Mouse (Mus musculus) skeletal muscle tissue, adult 2 months (tissue): ENCODE results near the gene Trmo.
A peak's percentile ranks its signal among the peaks of the same experiment; 100 is the strongest.

Source experiments
- DNase-seq: peaks from one replicate; pipeline ENCODE4 v3.0.0-alpha.2; 2012; ENCODE audit warnings: low read depth, low spot score

Gene Trmo

DNA sequence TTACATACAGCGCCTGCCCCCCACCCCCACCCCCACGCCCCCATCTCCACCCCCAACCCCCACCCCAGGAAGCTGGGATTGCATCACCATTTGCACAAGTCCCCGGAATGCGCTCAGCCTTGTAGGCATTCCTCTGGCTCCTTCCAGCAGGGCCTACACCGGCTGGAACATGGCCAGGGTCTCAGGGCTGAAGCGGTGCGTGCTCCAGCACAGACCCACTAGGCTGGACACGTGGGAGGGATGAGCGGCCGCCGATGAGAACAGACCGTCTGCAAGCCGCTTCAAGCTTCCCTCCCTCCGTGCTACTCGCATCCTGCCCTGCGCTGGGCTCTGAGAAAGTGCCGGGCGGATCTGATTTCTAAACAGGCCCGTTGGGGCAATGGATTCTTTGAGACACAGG, 18.2 kb downstream of the Trmo start:
- DNase-seq: no peak

DNA sequence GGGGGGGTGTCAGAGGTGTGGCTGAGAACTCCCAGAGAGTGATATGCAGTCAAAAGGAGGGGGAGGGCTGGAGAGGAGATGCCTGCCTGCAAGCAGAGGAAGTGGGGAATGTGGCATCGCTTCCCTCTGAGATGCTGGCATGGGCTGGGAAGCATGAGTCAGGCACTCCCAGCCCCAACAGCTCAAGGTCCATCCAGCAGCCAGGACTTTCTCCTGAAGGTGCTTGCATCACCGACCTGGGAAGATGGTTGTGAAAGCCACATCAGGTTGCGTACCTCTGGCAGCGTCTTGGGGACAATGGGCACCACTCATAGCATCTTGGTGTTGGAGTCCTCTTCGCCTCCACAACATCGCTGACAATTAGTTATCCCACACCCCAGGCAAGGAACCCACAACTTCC, 18.8 kb downstream of the Trmo start:
- no peak for DNase-seq

DNA sequence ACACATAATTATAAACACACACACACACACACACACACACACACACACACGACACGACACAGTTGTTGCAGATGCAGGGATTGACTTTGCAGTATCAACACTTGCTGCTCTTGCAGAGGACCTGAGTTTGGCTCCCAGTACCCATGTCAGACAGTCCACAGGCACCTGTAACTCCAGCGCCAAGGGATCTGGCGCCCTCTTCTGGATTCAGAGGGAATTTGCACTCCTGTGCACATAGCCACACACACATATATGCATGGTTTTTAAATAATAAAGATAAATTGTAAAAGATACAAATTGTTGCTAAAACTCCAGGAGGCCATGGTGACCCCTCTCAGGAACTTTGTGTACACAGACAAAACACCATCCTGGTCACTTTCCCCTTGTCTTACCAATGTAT, 20.2 kb downstream of the Trmo start:
- no peak for DNase-seq

DNA sequence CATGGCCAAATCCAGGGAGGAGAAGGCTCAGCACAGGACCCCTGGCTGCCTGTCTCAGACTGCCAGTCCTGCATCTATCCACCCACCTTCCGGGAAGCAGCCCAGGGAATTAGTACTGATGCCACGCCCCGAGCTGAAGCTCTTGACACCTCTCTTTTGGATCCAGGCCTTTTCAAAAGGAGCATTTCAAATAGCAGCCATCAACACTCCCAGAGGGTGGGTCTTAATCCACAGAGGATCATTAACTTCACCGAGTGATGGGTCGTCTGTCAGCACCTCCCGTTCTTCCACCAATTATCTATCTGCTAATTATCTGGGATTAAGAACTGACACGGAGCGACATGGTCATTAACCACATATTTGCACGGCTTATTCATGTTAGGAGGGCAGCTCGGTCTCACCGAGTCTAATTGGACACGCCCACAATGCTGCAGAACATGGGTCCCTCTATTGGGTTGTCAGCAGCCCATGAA, 21.7 kb downstream of the Trmo start:
- no peak for DNase-seq

DNA sequence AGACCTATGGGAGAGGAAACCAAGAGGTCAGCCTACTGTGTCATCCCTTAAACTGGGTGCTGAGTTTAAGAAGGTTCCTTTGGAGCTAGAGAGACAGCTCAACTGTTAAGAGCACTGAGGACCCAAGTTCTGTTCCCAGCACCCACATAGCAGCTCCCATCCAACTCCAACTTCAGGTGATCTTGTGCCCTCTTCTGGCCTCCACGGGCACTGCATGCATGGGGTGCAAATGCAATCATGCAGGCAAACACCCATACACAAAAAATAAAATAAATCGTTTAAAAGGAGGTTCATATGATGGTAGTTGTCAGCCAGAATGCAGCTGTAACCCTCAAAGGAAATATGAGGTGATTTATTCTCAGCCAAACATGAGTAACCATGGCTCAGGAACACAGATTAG, 24.9 kb downstream of the Trmo start:
- DNase-seq: no peak

DNA sequence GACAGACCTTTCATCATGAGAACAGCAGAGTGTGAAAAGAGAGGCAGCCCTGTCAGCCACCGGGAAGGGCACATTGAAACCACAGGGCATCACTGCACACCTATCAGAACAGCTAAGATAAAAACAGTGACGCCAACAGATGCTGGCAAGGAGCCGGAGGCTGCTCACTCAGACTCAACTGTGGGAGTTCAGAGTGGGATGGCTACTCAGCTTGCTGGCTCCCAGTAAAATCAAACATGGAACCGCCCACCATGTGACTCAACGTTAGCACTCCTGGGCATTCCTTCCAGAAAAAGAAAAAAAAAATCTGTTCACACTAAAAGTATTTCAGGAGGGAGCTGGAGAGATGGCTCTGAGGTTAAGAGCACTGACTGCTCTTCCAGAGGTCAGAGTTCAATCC, 28.0 kb downstream of the Trmo start:
- DNase-seq: no peak

DNA sequence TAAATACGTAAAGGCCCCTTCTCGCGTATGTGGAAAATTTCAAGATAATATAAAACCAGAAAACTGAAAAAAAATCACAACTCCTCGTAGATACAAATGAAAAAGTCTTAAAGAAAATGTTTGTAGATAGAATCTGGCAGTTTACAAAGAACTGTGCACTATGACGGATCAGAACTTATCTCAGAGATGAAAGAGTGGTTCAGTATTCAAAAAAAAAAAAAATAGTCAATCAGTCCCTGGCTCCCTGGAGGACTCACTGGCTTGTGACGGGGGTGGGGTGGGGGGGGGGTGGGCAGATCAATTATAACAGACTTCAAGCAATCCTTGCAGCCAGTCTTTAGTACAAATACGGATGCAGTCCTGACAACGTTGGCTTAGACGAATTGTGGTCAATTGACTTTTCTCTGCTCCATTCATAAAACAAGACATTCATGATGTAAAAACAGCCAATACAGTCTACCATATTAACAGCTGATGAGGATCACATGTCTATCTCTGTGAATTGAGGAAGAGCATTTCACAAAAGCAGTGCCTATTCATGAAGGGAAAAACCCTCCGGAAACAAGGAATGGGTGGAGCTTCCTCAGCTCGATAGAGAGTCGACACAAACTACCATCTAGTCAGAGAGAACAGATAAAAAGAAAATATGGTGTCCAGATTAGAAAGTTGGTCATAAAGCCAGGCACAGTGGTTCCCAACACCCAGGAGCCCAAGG, 29.5 kb downstream of the Trmo start:
- no peak for DNase-seq

DNA sequence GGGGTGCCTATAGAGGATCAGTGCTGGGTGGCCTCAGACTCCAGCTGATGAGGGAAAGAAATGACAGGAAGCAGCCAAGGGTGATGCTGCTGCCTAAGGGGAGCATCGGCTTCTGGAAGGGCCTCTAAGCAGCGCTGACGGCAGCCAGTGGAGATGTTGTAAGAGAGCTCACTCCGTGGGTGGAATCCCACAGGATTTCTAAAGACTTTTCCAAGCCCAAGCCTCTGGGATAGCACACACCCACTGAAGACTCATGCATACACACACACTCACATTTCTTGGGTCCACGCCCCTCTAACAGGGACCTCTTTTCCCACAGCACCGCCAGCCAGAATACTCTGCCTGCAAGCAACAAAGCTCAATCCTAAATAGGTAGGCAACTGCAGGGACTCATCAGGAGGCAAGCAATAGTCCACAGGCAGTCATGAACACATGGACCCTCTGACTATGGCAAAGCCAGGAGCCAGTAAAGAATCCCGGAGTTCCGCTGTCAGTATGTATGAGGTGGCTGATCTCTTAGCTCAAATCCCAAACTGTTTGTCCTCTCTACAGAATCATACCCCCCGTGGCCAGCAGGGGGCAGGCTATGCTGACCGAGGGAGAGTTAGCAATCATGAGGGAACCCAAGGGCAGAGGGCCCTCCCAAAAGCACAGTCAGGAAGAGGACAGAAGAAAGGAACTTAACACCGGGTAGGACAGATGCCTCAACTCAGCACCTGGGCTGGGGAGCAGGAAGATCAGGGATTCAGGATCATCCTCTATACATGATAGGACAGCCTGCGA, 32.7 kb downstream of the Trmo start:
- peak; percentile 46 for DNase-seq

DNA sequence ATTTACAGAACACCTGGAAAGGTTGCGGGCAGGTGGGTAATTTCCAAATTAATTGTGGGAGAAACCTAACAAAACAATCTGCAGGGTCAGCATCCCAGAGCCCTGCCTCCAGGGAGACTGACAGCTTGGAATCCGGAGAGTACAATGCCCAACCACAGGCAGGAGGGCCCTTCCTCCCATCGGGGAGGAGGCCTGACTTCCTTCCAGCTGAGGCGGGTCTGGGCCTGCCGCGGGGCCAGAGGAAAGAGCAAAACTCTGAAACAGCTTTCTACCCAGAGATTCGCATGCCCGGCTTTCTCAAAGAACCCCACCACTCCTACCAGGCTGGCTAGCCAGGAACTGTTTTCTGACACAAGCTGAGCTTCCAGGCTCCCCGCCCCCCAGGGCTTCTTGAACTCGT, 36.2 kb downstream of the Trmo start:
- no peak for DNase-seq

DNA sequence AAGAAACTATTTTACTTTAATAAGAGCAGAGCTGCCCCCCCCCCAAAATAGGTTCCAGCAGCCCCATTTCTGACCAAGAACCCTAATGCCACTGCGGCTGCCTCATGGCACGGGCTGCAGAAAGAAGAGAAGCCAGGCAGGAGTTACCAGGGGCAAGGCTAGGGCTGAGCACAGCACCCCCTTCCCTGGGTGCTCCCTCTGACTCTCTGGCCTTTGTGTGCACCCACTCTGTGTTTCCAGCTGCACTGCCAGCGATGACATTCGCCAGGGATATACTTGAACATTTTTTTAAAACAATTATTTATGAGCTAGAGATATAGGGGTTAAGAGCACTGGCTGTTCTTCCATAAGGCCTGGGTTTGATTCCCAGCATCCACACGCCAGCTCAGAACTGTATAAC, 39.7 kb downstream of the Trmo start:
- DNase-seq: no peak

DNA sequence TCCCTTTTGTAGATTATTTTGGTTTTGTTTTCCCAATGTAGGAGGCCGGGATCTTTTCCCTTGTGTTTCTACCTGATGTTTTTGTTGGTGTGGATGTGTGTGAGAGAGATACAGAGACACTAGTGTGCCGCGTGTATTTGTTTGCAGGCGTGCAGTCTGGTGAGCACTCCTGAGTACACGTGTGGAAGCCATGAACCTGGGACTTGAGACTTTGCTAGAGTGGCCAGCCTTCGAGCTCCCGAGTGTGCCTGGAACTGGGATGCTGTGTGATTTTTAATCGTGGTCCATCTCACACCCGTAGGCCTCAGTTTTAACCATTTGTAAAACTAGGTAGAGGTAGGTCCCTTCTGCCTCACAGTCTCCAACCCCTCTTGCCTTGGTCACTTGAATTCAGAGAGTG, 40.3 kb downstream of the Trmo start:
- no peak for DNase-seq

DNA sequence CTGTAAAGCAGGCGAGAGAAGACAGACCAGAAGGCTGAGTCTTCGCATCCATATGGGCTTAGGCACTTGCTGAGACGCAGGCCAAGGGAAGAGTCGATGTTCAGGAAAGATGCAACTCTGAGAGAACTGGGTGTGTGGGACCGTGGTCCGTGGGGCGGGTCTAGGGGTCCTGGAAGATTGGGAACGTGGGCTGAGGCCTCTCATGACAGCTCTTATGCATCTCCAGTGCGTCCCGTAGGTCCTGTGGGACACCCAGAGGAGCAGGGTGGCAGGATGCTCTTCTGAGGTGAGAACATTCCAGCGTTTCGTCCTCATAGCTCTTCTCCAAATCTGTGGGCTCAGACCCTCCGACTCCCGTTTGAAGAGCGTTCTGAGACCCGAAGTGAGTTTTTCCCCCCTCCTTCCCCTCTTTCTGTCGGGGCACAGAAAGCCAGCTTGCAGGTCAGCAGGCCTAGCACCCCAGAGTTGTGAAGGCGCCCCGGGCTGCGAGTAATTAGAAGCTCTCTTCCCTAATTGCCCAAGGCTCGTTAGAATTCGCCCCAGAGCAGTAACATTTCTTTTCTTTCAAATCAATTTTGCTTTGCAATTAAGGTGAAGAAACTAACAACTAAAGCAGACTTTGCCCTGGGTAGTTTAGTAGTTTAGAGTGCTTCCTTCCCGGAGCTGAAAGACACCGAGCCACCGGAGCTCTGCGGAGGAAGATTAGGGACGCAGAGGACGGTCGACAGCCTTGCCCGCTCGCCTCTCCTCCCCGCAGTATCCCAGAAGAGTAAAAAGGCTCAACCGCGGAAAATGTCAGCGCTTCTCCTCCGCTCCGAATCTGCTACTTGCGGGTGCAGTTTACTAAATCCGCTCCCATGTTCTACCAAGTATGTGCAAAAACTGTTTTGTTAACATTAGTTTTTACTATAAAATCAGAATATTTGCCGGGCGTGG, 41.4 kb downstream of the Trmo start:
- no peak for DNase-seq

DNA sequence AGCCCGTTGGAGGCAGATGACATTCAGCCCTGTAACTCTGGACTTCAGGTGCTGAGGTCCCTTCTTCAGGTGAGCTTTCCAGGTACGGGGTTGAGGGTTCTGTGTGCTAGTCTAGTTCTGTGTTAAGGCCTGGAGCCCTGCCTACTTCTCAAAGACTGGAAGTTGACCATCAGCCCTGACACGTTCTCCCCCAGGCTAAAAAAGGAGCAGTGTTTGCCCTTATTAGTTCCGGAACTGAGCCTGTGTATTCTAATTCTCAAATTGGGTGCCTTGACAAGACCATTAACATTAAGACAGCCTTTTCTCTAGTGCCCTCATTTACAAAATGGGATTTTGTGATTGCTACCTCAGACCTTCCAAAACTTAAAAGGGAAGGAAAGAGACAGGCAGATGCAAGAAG, 42.1 kb downstream of the Trmo start:
- DNase-seq: no peak

DNA sequence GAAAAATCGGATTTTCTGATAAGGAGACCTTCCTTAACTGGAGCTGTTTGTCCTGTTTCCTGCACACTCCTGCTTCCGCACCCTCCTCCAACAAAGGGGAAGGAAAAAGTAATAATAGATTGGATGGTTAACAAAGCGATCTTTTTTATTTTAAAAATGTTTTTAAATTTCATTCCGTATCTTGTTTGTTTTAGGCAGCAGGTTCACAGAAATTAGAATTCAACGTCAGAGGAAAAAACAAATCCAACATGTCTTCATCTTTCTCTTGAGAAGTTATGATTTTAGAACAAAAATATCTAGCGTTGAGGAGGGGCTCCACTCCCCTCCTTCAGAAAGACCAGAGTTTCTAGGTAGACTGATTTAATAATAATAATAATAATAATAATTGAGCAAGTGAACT, 43.0 kb downstream of the Trmo start:
- no peak for DNase-seq

DNA sequence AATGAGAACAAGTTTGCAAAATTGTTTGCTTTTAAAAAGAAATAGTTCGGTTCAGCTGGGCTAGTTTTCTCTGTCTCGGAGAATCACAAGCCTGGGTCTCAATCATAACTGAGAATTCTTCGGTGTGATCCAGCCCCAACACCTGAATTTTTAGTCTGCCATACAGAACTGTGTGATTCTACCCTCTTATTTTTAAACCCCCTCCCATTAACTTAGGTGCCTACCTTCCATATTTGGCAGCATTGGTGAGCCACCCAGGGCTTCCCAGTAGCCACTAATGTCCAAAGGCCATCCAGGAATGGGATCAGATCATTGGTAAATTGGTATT, 43.5 kb downstream of the Trmo start:
- no peak for DNase-seq

DNA sequence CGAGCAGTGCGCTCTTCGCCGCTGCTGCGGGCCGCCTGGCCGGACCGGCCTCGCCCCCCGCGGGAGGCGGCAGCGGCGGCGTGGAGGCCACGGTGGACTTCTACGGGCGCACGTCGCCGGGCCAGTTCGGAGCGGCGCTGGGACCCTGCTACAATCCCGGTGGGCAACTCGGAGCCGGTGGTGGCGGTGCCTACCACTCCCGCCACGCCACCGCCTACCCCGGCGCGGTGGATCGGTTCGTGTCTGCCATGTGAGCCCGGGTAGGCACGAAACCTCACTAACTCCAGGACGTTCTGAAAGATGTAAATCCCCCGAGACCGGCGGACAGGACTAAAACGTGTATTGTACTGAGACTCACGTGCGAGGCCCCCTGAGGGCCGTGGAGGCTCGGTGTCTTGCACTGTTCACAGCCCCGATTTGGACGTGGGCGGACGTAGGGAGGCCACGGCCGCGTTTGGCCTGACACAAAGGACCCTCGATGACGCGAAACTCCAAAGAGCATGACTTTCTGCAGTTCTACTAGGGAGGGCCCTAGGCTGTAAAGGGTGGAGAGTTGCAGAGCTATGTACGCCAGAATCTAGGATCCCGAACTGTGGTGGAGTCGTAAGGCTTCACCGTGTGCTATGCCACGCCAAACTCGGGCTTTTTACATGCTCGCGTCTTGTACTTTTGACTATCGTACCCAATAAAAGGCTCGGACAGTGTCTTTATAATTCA, 44.0 kb downstream of the Trmo start:
- no peak for DNase-seq

DNA sequence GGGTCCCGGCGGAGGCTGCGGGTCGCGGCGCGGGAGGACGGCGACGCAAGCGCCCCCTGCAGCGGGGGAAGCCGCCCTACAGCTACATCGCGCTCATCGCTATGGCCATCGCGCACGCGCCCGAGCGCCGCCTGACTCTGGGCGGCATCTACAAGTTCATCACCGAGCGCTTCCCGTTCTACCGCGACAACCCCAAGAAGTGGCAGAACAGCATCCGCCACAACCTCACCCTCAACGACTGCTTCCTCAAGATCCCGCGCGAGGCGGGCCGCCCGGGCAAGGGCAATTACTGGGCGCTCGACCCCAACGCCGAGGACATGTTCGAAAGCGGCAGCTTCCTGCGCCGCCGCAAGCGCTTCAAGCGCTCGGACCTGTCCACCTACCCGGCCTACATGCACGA, 44.9 kb downstream of the Trmo start:
- DNase-seq: no peak

DNA sequence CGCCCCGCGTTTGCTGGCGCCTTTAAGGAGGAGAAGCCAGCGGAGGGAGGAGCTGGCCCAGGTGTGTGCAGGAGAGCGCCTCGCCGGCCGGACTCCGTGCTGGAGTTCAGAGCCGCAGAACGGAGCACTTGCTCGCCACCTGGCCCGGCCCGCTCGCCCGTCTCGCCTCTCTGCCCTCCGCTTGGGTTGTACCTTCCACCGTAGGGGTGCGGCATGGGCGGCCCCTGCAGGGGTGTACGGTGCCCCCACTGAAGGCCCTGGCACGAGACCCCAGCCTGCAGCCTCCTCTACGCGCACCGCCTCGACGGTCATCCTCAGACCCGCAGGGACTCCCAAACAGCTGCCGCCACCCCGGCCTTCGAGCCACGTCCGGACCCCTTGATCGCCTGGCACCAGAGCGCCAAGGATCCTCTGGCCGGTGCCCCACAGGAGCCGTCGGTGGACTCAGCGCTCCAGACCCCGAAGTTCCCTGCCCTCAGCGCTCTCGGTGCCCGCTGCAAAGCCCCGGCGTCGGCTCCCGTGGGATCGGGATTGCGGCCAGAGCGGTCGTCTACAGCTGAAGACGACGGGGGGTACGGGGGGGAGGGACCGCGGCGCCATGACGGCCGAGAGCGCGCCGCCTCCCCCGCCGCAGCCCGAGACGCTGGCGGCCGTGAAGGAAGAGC, 45.5 kb downstream of the Trmo start, which contains the start of gene Foxe1:
Foxe1 (plus strand) TSS at position 14 of the 665 bp plus-strand sequence.
- DNase-seq: no peak

DNA sequence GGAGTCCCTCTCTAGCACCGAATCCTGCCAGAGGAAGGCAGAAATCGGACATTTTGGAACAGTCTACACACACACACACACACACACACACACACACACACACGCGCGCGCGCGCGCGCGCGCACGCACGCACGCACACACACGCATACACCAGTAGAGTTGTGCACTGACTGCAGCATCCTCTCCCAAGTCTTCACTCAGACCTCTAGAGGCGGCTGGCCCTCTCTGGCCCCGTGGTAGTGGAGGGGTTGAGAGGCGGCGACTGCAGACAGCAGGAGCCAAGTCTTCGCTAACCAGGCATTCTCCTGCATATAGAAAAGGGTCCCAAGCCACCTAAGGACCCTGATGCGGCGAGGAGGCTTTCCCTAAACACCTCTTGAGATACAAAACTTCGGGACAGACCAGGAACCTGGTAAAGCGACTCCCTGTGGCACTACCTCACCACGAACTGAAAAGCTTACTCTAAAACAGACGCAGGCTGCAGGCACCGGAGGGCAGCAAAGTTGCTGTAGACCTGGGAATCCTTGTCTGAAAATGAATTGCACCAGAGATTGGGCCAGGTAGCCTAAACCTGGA, 46.4 kb downstream of the Trmo start:
- no peak for DNase-seq

DNA sequence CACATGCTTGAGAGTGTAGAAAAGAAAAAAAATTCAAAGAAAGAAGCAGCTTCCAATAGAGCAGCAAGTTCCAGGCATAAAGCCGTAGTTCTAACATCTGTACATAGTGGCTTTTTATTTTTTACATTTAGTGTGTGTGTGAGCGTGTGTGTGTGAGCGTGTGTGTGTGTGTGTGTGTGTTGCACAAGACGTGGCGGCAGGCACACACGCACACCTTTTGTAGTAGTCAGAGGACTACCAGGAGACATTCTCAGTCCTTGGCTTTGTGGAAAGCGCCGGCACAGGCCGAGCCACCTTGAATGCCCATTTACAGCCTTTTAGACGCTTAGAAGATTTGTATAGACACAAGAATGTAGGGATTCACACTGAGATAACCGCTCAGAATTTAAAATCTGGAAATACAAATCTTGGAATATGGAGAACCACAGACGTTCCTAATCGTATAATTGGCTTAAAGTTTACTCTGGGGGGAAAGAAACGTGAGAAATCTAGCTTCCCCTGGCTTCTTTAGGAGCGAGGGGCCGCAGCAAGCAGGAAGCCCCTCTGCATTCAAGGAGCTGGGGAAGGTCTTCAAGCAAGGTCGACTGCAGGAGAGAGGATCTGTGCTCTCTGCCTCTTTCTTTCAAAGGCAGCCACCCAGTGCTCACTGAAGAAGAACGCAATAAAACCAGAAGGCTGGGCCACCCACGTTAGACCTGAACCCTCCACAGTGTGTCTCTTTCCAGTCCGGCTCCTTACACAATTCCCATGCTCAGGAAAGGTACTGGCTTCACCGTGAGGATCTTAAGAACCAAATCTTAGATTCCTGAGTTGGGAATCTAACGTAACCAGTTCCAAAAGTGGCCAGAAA, 47.2 kb downstream of the Trmo start:
- no peak for DNase-seq
